Mouse (Mus musculus) T-helper 1 cell (primary cell): ENCODE data around the gene Rpl38.
"Not testable (repeated sequence)": the region's sequence is repeated elsewhere in the genome, so short reads cannot be mapped to it uniquely, and the experiment has no call there.

ENCODE experiments used
- in situ Hi-C: fragments of 300-600 bp; cut with MboI, MseI; formaldehyde crosslinking; loops from one replicate; pipeline ENCODE4 v1.15.1; 2025; ENCODE audit warnings: high pct_unique_total_duplicates

The Rpl38 gene

DNA sequence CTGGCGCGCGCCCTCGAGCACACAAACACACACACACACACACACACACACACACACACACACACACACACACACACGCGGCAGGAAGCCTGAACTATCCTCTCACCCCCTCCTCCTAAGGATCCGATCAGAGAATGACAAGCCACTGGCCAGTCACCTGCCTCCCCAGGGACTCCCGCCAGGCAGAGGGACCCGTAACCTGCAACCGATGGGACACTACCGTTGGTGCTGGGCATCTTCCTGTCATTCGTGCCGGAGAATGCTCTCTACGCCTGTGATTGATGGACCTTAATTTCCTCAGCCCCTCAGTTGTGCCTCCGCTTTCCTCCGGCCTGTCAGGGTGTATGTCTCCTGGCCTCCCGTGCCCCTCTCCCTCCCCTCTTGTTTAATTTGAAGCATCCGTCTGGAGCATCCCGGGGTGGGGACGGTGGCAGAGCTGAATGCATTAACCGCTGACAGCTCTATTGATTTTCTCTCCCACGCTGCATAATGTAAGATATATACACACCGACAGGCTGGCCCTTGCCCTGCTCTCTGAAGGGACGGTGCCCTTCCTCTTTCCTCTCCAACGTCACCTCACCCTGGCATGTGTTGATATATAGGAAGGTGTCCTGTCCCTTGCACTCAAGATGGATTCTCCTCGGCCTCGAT, 11.2 kb upstream of the Rpl38 start:
- in situ Hi-C loops, result no loop called here

DNA sequence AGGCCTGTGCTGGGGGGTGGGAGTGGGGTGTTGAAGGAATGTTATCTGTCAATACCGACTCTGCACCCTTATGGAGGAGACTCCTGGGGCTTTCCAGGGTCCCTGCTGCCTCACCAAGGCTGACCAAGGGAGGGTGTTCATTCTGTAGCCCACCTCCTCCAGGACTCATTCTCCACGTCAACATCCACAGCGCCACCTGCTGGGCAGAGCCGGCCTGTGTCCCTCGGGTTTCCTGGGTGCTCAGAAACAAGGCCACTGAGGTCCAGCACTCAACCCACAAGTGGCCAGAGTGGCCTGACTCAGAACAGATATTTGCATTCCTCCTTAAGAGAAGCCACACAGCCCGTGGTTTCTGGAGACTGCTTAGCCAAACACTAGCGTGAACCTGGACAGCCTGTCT, 10.6 kb upstream of the Rpl38 start:
- in situ Hi-C loops, result no loop called here

DNA sequence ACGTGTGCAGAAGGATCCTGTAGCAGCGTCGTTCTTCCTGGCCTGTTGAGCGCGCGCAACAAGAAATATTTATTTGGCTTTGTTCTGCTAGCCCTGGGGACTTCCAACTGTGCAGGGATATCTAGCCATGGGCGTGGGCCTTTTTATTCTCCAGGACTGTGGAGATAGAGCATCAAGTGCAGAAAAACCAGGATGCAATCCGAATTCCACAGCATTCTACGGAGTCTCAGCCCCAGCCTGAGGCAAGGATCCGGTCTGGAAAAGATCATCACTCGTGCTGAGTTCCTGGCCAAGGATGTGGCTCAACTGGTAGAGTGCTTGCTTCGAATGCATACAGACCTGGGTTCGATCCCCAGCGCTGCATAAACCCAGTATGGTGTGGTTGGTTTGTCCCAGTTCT, 6.2 kb upstream of the Rpl38 start:
- in situ Hi-C loops, result no loop called here

DNA sequence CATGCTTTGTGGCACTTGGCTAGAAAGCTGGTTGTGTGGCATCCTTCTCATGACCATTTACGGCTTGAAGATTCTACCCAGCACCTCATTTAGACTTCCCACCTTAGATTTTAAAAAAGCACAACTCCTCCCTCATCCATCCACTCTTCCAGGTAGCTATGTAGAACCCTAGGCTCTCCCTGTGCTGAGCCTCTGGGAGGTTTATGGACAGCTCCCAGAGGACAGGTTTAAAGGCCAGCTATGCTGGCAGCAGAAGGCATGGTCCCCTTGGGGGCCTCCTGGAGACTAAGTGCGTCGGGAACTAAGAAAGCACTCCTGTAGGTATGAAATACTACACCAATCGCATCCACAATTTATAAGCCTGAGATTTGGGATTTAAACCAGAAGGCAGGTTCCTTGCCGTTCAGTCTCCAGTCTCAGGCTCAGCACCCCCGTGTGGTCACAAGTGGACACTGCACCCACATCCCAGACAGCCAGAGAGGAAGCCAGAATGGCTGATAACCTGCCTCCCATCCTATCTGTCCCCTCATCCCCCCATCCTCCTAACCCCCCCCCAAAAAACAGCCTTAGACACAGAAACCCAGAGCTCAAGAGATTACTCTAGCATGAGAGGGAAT, 5.5 kb upstream of the Rpl38 start:
- in situ Hi-C loops, result no loop called here

DNA sequence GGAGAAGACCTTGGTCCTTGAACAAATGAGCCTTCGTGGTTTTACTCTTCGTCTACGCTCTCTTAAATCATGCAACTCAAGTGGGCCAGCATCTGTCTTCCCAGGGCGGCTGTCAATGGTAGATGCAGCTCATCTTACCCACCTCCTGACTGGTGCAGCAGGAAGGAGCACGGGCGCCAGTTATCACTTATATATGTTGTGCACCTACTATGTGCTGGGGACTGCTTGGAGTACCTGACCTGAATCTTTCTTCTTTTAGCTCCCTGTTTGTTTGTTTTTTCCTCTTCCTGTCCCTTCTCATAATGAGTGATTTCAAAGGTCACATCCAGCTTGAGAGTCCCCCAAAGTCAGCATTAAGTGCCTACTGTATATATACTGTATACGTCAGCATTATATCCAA, 4.2 kb upstream of the Rpl38 start:
- in situ Hi-C loops, result no loop called here

DNA sequence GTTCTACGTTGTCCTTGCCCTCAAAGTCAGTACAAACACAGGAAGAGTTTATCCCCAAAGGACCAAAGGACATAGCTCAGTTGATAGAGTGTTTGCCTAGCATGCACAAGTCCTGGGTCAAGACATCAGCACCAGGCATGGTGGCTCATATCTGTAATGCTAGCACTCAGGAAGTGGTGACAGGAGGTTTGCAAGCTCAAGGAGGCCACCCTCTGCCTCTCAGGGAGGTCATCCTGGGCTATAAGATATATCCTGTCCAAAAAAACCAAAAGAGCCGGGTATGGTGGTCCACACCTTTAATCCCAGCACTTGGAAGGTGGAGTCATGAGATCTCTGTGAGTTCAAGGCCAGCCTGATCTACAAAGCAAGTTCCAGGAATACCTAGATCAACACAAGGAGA, 2.9 kb upstream of the Rpl38 start:
- in situ Hi-C loops, result no loop called here

DNA sequence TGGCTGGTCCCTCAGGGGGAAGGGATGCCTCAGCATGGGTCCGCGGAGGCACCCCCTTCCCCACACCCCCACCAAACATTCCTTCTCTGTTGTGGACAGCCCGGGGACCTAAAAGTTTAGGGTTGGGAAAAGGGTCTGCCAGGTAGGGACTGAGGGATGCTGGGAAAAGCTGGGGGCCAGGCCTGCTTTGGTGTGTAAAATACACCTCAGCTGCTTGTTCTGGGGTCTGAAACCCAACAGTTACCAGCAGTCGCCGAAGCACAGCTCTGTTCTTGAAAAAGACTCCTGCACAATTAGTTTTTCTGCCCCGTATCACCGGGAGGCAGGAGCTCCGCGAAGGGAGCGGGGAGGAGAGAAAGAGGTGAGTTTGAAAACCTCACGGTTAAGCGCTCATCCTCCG, 1.5 kb upstream of the Rpl38 start:
- in situ Hi-C loops, result no loop called here

DNA sequence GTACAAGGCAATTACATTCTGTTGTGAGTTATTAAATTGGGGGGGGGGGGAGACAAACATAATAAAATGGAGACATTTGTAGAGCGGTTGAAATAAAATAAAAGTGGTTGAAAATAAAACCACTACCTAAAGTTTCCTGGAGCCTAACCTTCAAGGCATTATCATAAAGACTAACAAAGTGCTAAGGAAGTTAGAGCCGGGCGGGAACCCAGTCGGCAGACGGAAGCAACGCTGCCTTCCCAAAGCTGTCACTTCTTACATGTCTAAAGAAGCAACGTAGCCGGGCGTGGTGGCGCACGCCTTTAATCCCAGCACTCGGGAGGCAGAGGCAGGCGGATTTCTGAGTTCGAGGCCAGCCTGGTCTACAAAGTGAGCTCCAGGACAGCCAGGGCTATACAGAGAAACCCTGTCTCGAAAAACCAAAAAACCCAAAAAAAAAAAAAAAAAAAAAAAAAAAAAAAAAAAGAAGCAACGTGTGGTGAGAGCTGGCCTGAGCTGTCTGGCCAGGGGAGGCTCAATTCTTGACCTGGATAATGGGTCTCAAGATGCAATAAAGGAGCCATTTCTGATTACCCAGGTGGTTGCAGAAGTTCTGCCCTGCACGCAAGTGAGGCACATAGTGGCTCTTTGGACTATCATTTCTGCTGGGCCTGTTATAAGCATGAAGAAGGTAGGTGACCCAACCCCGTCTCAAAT, 940 bp upstream of the Rpl38 start:
- in situ Hi-C loops, result no loop called here

DNA sequence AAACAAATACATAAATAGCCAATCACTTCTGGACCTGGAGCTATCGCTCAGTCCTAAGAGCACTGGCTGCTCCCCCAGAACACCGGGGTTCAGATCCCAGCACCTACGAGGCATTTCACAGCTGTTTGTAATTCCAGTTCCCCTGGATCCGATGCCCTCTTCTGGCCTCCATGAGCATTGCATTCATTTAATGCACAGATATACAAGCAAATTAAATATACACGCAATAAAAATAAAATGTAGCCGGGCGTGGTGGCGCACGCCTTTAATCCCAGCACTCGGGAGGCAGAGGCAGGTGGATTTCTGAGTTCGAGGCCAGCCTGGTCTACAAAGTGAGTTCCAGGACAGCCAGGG, 415 bp upstream of the Rpl38 start:
- in situ Hi-C loops, result not testable (repeated sequence)

DNA sequence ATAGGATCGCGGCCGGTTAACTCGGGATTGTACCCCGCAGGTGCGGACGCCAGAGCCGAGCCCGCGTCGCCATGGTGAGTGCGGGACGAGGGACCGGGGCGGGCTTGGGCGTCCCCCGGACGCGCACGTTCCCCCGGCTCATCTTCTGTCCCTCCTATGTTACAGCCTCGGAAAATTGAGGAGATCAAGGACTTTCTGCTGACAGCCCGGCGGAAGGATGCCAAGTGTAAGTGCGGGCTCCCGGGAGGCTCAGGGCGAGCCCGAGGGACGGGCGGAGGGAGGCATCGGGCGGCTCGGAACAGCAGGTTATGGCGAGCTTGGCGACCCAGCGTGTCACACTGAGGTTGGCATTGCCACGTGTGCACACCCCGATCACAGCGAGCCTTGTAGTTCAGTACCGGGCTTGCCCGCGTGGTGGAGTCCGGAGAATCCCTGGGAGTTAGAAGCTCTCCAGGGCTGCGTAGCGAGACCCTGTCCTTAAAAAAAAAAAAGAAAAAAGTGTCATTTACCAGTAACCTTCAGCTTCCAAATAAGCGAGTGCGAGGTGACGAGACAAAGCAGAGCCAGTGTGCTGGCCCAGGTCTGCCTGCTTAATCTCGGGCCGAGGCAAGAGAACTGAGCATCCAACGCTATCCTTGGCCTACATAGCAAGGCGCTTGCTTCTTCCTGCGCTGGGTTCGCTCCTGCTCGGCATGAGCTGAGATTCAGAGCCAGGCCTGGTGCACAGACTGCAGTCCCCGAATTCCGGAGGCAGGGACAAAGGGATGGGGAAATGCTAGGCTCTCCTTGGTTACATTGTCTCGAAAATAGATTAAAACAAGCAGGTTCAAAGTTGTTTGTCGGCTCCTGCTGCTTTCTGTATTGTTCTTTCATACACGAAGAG, 658 bp downstream of the Rpl38 start:
- in situ Hi-C loops, result no loop called here

DNA sequence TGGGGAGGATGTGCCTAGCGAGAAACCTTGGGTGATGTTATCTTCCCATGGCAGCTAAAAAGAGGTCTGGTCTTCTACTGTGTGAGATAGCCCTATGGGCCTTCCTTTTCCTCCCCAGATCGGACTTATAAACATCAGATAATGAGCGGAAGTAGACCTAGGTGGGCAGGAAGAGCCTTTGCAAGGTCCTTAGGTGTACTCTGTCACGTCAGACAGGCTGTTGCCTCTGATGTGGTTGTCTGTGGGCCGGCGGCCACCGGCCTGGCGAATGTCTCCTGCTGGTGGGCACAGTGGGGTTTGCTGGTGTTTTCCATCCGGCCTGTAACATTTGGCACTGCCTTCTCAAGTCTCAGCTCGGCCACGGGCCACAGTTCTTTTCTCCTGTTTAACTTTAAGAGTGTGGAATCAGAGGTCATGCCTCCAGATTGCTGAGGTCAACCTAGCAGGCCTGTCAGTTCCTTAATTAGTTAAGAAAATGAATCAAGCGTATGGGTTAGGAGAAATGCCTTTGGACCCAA, 1.4 kb downstream of the Rpl38 start:
- in situ Hi-C loops, result no loop called here

DNA sequence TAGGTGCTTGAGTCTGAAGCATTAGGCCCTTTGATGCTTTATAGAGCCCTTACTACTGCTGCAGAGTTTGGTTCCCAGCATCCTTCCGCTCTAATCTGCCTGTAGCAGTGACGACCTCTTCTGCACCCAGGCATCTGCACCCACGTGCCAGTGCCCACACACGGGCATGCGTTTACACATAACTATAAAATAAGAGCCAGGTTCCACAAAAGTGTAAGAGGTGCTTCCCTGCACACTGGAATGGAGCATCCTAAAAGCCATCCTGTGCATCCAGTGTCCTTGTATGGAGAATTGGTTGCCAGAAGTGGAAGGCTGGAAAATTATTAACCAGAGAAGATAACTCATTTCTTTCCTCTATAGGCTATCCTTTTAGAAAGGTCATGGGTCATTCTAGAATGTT, 2.8 kb downstream of the Rpl38 start:
- in situ Hi-C loops, result no loop called here

DNA sequence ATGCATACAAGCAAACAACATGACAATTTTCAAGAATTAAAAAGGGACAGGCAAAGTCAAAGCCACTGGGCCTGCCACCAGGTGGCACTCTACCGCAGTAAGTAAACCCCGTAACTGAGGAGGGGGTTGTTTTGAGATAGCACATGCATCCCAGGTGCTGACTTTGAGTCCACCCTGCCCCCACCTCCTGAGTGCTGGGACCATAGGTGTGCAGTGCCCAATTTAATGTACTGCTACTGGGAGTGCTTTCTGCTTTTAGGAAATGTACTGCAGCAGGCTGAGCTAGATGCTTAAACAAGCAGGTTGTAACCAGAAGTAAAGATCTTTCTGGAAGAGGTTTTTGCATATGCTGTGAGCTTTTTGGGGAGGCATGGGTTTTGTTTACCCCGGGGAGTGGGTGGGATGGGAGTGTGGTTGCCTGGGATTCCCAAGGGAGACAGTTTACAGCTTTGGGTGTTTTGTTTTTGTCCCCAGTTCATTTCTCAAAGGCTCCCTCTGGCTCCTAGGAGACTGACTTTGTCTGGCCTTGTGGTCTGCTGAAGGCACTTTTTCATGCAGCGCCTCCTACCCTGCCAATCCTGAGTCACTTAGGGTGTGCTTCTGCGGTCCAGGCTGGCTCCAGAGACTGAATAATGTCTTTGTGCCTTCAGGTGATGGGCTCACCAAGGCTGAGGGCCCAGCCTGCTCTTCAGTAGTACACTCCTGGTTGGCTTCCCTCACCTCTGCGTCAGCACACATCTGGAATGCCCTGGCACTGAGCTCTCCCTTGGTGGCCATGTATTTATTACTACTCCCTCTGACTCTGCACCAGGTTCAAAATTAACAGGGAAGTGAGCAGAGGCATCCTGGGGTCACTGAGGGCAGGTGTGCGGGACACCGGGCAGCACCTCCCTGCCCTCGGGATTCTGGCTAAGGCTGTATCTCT, 4.7 kb downstream of the Rpl38 start:
- in situ Hi-C loops, result no loop called here

DNA sequence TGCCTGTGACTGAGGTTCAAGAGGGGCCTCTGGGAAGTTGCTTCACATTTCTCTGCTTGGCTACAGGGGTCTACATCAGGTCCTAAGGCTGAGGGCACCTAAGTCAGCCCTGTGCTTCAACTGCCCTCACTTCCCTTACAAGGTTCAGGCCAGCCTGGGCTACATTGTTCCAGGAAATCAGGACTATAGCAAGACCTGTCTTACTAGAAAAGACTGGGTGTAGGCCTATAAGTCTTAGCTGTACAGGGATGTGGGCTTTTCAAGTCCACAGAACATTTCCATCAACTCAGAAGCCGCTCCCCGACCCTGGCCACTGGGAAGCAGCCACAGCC, 5.4 kb downstream of the Rpl38 start:
- in situ Hi-C loops, result no loop called here

DNA sequence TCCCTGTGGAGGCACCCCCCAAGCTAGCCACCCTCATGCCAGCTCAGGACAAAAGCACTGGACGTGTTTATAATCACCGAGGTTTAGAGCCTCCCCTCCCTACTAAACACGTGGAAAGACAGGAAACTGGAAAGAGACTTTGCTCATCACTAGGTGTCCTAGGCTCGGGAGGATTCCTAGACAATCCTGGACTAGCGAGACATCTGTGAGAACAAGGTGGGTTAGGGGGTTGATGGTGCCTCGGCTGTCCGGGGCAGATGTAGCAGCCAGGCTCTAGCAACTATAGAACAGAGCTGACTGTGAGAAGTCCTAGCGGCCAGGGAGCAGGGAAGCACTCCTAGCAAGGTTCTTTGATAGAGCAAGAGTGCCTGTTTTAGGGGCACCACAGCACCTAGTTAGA, 5.9 kb downstream of the Rpl38 start:
- in situ Hi-C loops, result no loop called here

DNA sequence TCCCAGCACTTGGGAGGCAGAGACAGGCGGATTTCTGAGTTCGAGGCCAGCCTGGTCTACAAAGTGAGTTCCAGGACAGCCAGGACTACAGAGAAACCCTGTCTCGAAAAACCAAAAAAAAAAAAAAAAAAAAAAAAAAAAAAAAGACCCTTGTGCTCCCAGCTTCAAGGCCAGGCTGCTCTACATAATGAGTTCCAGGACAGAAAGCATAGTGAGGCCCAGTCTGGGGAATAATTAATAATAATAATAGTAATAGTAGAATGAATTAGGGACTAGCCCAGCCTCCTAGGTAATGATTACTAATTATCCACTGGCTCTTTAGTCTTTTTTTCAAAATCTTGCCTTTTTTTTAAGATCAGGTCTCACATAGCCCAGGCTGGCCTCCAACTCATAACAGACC, 6.5 kb downstream of the Rpl38 start:
- in situ Hi-C loops, result not testable (repeated sequence)

DNA sequence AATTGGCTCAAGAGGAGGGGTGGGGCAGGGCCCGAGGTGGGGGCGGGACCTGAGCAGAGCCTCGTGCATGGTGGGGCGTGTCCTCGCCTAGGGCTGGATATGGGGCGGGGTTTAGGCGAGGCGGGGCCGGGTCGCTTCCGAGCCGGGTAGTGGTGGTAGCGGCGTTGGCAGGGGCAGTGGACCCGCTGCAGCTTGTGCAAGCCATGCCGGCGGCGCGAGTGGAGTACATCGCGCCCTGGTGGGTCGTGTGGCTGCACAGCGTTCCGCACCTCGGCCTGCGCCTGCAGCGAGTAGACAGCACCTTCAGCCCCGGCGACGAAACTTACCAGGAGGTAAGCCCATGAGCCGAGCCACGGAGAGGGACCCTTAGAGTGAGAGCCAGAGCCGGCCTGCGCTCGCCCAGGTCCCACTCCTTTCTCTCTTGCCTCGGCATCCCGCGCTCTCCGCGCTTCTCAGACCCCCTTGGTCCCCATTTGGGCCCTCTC, 7.1 kb downstream of the Rpl38 start, which contains the start of gene Ttyh2:
Gene Ttyh2, plus strand, starts transcription at position 91 of the 485 bp plus-strand sequence.
- in situ Hi-C loops, result no loop called here

DNA sequence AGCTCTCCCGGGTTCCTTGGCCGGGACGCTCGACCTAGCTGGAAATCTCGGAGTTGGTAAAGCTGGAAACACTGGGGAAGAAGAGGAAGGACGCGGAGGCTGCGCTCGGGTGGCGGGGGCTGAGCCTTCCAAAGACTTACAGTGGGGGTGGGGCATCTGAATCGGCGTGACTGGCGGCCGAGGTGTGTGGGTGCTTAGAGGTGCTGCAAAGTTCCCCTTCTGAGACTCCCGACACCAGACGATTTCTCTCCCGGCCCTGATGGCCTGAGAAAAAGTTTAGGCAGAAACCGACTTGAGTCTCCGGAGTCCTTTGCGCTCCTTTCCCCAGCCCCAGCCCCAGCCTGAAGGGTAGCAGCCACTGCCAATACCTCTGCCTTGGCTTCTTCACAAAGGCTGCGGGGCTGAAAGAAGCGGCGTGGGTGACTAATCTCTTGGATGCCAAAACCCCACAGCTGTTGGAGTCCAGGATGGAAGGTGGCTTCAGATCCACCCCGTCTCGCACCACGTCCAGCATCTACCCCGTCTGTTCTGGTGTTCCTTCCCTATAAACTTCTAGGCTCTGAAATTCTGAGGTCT, 7.6 kb downstream of the Rpl38 start:
- in situ Hi-C loops, result no loop called here

DNA sequence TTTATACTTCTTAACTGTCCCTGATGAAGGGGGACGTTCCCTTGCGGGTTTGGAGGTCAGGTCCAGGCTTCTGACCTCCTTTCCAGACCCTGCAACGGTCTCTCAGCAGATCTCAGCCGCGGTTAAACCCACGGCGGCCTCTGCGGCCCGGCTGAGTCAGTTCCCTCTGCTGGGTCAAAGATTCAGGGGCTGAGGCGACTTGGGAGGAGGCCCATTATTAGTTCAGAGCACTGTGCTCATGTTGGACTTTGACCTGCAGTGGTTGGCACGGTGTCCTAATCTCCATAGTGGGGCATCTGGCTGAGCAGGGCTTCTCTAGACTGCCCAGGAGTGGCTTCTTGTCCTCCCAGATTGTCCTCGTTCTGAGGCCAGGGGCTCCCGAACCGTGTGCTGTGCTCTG, 8.1 kb downstream of the Rpl38 start:
- in situ Hi-C loops, result no loop called here

DNA sequence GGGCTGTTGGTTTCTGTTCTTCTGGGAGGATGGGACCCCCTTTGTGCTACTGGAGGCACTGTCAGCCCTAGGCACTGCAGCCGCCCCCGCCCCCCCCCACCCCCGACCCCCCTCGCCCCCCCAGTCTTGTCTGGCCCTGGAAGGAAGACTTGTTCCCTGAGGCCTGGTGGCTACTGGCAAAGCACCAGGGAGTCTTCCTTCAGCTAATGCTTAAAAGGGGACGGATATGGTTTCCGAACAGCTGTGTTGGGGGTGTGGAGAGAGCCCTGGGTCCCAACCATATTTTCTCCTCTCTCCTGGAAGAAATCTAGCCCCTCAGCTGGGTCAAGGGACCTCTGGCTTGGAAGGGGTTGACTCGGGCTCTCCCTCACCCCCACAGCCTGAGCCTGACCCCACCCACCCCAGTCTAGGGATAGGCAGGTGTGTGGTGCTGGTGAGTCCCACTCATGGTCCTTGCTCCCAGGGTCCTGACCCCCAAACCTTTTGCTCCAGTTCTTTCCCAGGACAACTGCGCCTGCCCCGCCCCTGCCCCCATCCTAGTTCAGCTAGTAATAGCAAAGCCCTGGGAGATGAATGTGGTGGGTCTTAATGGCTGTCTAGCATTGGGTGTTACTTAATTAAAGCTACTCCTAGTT, 8.7 kb downstream of the Rpl38 start:
- in situ Hi-C loops, result no loop called here
